Mouse (Mus musculus): ENCODE results near the gene Washc2. TPM values are rescaled to one million over a fixed set of nuclear protein-coding genes. Genes with fewer than 3 reads are reported as not detected.

Gene Washc2
- total RNA-seq (2023), result 100 to 1,000 TPM; 134 to 140 TPM

DNA sequence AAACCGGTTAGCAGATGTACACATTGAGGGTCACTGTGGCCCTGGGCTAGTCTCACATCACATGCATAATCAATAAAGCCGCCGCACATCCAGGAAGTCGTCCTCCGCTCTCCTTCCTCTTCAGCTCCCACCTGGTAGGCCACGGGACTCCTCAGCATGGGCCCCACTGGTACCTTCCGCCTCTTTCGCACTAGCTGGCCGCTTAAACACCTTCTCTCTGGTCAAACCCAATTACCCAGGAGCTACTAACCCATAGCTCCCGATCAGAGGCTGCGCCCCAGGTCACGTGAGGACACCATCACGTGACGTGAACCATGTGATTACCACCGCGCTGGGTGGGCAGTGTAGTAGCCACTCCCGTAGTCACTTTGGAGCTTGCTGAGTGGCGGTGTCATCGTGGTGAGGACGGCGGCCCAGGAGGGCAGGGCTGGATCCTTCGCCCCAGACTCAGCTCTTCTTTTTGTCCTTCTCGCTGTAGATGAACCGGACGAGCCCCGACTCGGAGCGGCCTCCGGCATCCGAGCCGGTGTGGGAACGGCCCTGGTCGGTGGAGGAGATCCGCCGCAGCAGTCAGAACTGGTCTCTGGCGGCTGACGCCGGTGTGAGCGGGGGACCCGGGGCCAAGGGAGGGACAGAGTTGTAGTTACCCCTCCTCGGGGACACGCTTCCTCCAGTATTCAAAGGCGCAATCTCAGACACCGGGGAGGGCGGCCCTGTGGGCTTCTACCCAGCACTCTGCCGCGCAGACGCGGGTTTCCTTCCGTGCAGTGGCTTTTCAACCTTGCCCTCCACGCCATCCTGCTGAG, at the start of gene Washc2:
Gene Washc2, plus strand, starts transcription at position 310 of the 806 bp plus-strand sequence.

DNA sequence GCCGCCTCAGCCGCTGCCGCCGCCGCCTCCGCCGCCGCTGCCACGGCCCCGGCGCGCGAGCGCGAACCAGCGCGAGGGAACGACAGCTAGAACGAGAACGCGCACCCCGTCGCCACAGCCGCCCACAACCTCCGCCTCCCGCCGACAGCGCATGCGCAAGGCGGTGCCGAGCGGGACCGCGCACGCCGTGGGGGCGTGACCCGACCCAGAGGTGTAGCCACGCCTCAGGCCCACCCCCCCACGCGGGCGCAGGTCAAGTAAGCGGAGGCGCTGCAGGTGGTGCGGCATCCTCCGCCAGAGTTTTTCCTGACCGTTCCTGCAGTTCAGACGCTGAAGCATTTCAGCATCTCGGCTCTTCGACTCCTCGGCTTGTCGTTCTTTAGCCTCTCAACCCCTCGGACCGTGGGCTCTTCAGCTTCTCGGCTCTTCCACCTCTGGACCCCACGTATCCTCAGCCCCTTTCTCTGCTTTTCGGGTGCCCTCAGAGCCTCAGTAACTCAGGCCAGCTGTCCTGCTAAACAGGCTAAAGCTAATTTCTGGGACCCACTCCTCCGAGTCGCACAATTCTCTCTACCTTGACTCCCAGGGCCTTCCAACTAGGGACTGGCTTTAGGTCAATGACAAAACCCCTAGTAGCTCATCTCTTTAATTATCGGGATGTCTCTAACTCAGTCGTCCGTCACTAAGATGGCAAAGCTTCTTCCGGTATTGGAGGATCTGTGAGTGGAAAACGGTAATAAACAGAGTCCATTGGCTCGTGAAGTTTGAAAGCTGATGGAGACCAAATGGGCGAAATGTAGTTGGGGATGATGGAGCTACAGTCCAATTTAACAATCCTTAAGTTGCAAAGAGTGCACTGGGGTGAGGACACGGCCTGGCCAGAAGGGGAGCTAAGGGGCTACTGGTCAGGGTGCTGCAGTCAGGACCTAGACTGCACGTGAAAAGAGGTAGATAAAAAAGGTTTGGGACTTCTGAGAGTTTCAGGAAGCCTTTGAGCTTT, 14.1 kb upstream of the Washc2 start, which contains the start of gene Tmcc1:
Gene Tmcc1, minus strand, starts transcription at position 93 of the 1,000 bp plus-strand sequence.

DNA sequence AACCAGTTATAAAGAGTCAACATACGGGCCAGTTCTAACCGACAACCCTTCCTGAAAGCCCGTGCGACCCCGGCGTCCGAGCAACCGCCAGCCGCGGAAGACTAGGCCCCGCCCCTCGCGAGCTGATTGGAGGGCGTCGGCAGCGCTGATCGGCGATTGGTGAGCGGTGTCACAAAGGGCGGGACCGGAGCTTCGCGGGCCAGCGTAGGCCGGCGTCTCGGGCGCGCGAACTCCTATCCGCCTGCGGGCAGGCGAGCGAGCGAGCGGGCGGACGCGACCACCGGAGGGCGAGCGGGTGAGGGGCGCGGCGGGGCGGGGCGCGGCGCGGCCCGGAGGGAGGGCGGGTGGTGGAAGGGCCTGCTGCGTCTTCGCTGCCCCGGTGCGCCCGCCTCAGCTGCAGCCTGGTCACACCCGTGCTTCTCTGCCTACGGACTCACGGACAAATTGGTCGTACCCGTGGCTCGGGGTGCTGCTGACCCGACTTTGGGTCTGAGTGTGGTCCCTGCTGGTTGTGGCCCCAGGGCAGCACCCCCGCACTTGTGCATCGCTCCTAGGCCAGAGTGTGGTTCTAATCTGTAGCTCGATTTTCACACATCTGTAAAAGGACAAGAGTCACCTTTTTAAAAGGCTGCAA, 56.3 kb downstream of the Washc2 start, which contains the start of gene Zfand4:
Gene Zfand4, plus strand, starts transcription at position 205 of the 634 bp plus-strand sequence.

Other genes starting within 250 kb of the Washc2 start
- gene Plxnd1, start 213.0 kb upstream of the Washc2 start, total RNA-seq (2023), result 10 to 100 TPM; 44.3 to 61.6 TPM
- gene Tmcc1, start 14.6 kb upstream of the Washc2 start, total RNA-seq (2023), result 10 to 100 TPM; 36.9 to 41.2 TPM
- 1 to 10 TPM; 2.1 to 2.9 TPM for gene Zfand4, start 56.2 kb downstream of the Washc2 start, total RNA-seq (2023)
- 1 to 10 TPM in 1 of 2 experiments, under 1 TPM in 1; 0.93 to 3.2 TPM for gene March8, start 130.0 kb downstream of the Washc2 start, total RNA-seq (2023)